Mouse (Mus musculus): ENCODE measurements at regions not wholly inside any gene's neighbourhood (a gene's known extent, or its start where the extent isn't known, plus 50 kb on each side); places are given as distances from the start of the nearest gene placed in this dataset.

- peak; percentile 61 for ATAC-seq (ENCODE audit: low FRiP score, low read depth)
- H3K36me3 ChIP-seq: no peaks in the 10 kb centered on the region
- no peaks in the 10 kb centered on the region for H3K4me1 ChIP-seq
- no peak overlapping the region for H3K4me2 ChIP-seq (replicated peaks)
- no peaks in the 10 kb centered on the region for H3K27me3 ChIP-seq
- H3K9ac ChIP-seq: no peak overlapping the region
- 14% methylated on average over 2 of the region's 2 CpGs for WGBS
- no peaks in the 10 kb centered on the region for H3K9me3 ChIP-seq
- no peak overlapping the region for H3K27ac ChIP-seq
- H3K4me3 ChIP-seq: no peak overlapping the region
Measured at GRCm38 (mm10) chr5:60812371-60812770, 996.2 kb upstream of the G6pd2 start.
